Mouse (Mus musculus) brown adipose tissue, adult 24 weeks (tissue): ENCODE measurements around the gene Pamr1. TPM values are rescaled to one million over a fixed set of nuclear protein-coding genes. Genes with fewer than 3 reads are reported as not detected.

Experiments used
- H3K27ac ChIP-seq: fragments of 200-500 bp; replicated peaks from 2 replicates; pipeline ENCODE4 v1.5.1; 2012; ENCODE audit warnings: low read depth, mild to moderate bottlenecking, low read length
- H3K4me1 ChIP-seq: fragments of 200-500 bp; 2 replicates; pipeline ENCODE4 v1.6.1; 2012; ENCODE audit warnings: low read length, mixed read lengths; ENCODE audit not compliant: control insufficient read depth, insufficient read depth, insufficient read length
- H3K4me3 ChIP-seq: fragments of 200-500 bp; 2 replicates; pipeline ENCODE4 v1.5.1; 2012; ENCODE audit warnings: low read depth, mild to moderate bottlenecking, low read length, moderate library complexity; ENCODE audit not compliant: insufficient read depth
- polyA plus RNA-seq: library from polyadenylated mRNA; stranded (reverse); fragments of >200 nt; gene quantifications from 2 replicates; pipeline ENCODE4 v1.2.4, GENCODE M21; 2012; ENCODE audit not compliant: missing spikeins, insufficient read depth, insufficient read length

Pamr1 gene
- polyA plus RNA-seq, 1 experiment: 3.3 TPM

- no peaks in the 10 kb centered on the region for H3K4me1 ChIP-seq
- H3K27ac ChIP-seq: no peak overlapping the region
- H3K4me3 ChIP-seq: no peak overlapping the region
Measured at GRCm38 (mm10) chr2:102663865-102664264, 114.1 kb downstream of the Pamr1 start.

DNA sequence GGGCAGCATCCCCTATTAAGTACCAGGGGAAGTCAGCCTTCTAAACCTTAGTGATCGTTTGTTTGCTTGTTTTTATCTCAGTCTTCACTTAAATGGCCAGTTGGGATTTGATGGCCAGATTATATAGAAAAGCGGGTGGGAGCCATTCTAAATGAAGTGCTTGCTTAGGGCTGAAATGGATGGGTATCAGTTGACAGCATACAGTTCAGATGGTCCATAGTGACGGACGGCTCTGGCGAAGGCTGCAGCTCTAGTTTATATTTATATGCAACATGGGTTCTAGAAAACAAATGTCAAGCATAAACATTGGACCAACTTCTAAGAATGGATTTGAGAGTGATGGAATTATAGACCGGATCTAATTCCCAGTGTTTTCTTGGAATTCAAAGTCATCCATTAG is 118.2 kb downstream of the Pamr1 start:
- no peak overlapping the region for H3K4me3 ChIP-seq
- H3K4me1 ChIP-seq: no peaks in the 10 kb centered on the region
- H3K27ac ChIP-seq: no peak overlapping the region

DNA sequence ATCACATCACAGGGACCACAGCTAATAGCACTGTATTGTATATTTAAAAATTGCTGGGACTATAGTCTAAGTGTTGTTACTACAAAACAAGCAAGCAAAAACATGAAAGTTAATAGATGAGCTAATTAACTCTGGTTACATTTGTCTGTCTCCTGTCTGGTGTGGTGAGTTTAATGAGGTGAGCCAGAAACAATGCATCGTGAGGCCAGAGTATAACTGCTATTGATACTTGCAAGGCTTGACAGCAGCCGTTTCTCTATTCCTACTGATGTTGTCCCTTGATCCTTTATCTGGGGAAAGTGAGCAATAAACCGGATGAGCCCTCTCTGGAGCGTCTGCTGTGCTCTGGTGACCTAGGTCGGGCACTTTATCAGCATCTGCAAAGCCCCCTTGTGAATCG is 119.8 kb downstream of the Pamr1 start:
- H3K4me1 ChIP-seq: no peaks in the 10 kb centered on the region
- H3K4me3 ChIP-seq: no peak overlapping the region
- no peak overlapping the region for H3K27ac ChIP-seq

DNA sequence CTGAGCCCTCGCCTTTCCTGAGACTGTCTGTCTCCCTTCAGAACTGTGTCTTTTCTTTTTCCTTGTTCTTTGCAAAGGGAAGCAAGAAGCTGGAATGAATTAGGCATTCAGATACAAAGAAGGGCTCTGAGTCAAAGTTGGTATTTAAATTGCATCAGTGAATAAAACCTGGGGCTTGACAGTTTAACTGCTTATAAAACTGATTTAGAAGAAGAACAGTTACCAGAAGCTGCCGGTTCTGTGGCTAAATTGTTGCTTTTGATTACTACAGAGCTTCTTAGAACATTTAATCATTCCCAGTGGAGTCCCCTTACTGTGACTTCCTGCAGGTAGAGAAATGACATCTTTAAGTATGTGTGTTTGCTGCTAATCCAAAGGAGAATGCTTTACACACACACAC is 124.8 kb downstream of the Pamr1 start:
- H3K27ac ChIP-seq: no peak overlapping the region
- no peaks in the 10 kb centered on the region for H3K4me1 ChIP-seq
- no peak overlapping the region for H3K4me3 ChIP-seq

DNA sequence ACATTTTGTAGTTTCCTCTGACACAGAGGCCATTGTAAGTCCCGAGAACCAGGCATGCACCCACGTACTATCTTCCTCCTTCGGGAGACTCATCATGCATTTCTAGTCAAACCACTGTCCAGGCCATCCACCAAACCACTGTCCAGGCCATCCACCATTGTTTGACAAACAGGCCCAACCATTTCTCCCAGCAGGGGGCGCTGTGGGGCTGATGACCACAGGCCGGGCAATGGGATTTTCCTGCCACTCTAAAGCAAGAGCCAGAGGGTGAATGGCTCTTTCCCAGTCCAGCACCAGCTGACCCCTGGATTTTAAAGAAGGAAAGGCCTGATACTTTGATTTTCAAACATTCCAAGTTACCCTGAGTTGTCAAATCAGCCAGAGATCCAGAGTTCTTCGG is 125.5 kb downstream of the Pamr1 start:
- Histone ChIP-seq H3K4me1 (no peaks in the 10 kb centered on the region), H3K27ac (no peak overlapping the region), H3K4me3 (no peak overlapping the region)

GRCm38 (mm10) chr2:102676716-102677312 is 127.0 kb downstream of the Pamr1 start:
- Histone ChIP-seq H3K4me3 (no peak overlapping the region), H3K27ac (no peak overlapping the region)

GRCm38 (mm10) chr2:102677400-102677799 is 127.6 kb downstream of the Pamr1 start:
- no peak overlapping the region for H3K4me3 ChIP-seq
- H3K27ac ChIP-seq: no peak overlapping the region
- no peaks in the 10 kb centered on the region for H3K4me1 ChIP-seq

More at GRCm38 (mm10) chr2:102676716-102677312, 127.0 kb downstream of the Pamr1 start:
- no peaks in the 10 kb centered on the region for H3K4me1 ChIP-seq

GRCm38 (mm10) chr2:102681351-102681750 is 131.5 kb downstream of the Pamr1 start:
- H3K4me3 ChIP-seq: no peak overlapping the region
- no peak overlapping the region for H3K27ac ChIP-seq
- H3K4me1 ChIP-seq: no peaks in the 10 kb centered on the region

GRCm38 (mm10) chr2:102682168-102682567 is 132.4 kb downstream of the Pamr1 start:
- Histone ChIP-seq H3K4me3 (no peak overlapping the region), H3K4me1 (no peaks in the 10 kb centered on the region), H3K27ac (no peak overlapping the region)

DNA sequence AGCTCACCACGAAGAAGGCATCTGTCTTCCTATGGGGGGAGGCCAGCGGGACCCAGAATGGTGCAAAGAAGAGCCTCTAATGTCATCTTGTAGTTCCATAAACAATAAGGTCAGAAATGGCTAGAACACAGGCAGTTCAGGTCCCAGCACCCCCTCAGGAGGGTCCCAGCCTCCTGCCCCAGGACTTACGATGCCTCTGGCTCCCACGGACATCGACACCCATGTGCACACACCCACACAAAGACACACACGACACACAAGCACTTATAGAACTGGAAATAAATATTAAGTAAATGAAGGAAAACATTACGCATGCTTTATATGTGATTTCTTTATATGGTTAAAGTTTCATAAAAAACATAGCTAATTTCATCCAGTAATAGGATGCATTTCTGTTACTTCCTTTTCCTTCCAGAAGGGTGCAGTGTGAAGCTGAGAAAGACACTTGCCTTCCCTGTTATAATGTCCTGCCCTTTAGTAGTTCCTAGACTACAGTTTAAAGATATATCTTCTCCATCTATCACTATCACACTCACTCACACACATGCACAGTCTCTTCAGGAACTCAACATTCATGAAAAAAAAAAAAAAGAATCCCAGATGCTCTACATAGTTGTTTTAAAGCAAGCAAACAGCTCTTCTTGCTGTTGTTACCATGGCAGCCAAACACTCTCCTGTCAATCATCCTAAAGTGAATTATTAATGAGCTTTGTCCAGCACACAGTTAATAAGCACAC is 135.7 kb downstream of the Pamr1 start:
- Histone ChIP-seq H3K4me3 (no peak overlapping the region), H3K4me1 (no peaks in the 10 kb centered on the region)

GRCm38 (mm10) chr2:102686108-102686450 is 136.3 kb downstream of the Pamr1 start:
- H3K27ac ChIP-seq: no peak overlapping the region
- no peaks in the 10 kb centered on the region for H3K4me1 ChIP-seq
- H3K4me3 ChIP-seq: no peak overlapping the region

More for the DNA sequence above, 135.7 kb downstream of the Pamr1 start:
- H3K27ac ChIP-seq: no peak overlapping the region

Other genes with a start within 250 kb of the Pamr1 start
- 52.5 and 73.3 TPM in 2 replicates for gene Trim44, start 142.2 kb upstream of the Pamr1 start, polyA plus RNA-seq
- 0.44 TPM in 1 of 2 replicates, not detected in the other for gene Fjx1, start 97.5 kb upstream of the Pamr1 start, polyA plus RNA-seq
- not detected in 2 replicates for gene Slc1a2, start 108.6 kb downstream of the Pamr1 start, polyA plus RNA-seq